Mouse (Mus musculus) heart, postnatal 14 days (tissue): Measurements from ENCODE around the gene Stk32b. TPM values are rescaled to one million over a fixed set of nuclear protein-coding genes. Genes with fewer than 3 reads are reported as not detected.

ENCODE experiments used
- DNase-seq, 2 experiments: peaks; one replicate each; pipeline ENCODE4 v3.0.0; 2021 to 2022
- intact Hi-C: fragments of 180-260 bp; cut with DNase I; formaldehyde crosslinking; loops from one replicate; pipeline ENCODE4 v1.15.1; 2025
- long read RNA-seq, 2 experiments: library from polyadenylated mRNA; stranded (forward); transcript quantifications; one replicate each; pipeline ENCODE4 v2.0.0; 2021
- total RNA-seq, 2 experiments: library from RNA; stranded (reverse); gene quantifications; 2 replicates each; pipeline ENCODE4 v1.2.3; 2021

The Stk32b gene
- under 1 TPM; 0.15 to 0.38 TPM for total RNA-seq
- long read RNA-seq, experiment 1, result 0 reads
- long read RNA-seq, experiment 2, result 0 reads

- DNase-seq, result peak; percentile 14 to 30
- intact Hi-C loops, result loop anchor here (1.0 to 10.0 kb wide), 2 partner anchors 282 to 418 kb away; no protein-coding TSS in a partner anchor
Measured at GRCm38 (mm10) chr5:37716505-37717372, at the start of gene Stk32b. Gene Stk32b (minus strand): TSS chr5:37717171.

- DNase-seq, result no peak
- intact Hi-C loops, result no loop called here
Measured at GRCm38 (mm10) chr5:37765851-37766250, 48.9 kb upstream of the Stk32b start.

- intact Hi-C loops, result no loop called here
- no peak for DNase-seq
Measured at GRCm38 (mm10) chr5:37762046-37762445, 45.1 kb upstream of the Stk32b start.

- intact Hi-C loops, result loop anchor here (2.0 kb wide), 1 partner anchor 457 kb away; no protein-coding TSS in a partner anchor
- DNase-seq, result no peak
Measured at GRCm38 (mm10) chr5:37753366-37753765, 36.4 kb upstream of the Stk32b start.

- intact Hi-C loops, result loop anchor here (2.0 kb wide), 1 partner anchor 455 kb away; no protein-coding TSS in a partner anchor
- peak; percentile 61 to 77 for DNase-seq
Measured at GRCm38 (mm10) chr5:37752027-37752967, 35.3 kb upstream of the Stk32b start.

GRCm38 (mm10) chr5:37743889-37744707 lies 27.1 kb upstream of the Stk32b start:
- intact Hi-C loops, result no loop called here
- no peak for DNase-seq

GRCm38 (mm10) chr5:37736213-37736612 lies 19.2 kb upstream of the Stk32b start:
- intact Hi-C loops, result no loop called here
- no peak for DNase-seq

- no peak for DNase-seq
Measured at GRCm38 (mm10) chr5:37735224-37735623, 18.3 kb upstream of the Stk32b start, which contains the start of gene Cytl1. Gene Cytl1 (plus strand): TSS chr5:37735519.

GRCm38 (mm10) chr5:37730781-37731180 lies 13.8 kb upstream of the Stk32b start:
- intact Hi-C loops, result no loop called here
- DNase-seq, result peak in 1 of 2 experiments; percentile 14

More at GRCm38 (mm10) chr5:37735224-37735623, 18.3 kb upstream of the Stk32b start, which contains the start of gene Cytl1:
- intact Hi-C loops, result no loop called here

GRCm38 (mm10) chr5:37725220-37725886 lies 8.4 kb upstream of the Stk32b start:
- intact Hi-C loops, result no loop called here
- no peak for DNase-seq

- DNase-seq, result no peak
- intact Hi-C loops, result no loop called here
Measured at GRCm38 (mm10) chr5:37720670-37721069, 3.7 kb upstream of the Stk32b start.

- DNase-seq, result peak; percentile 42 to 57
Measured at GRCm38 (mm10) chr5:37717384-37717963, 503 bp upstream of the Stk32b start.

GRCm38 (mm10) chr5:37709257-37709904 lies 7.6 kb downstream of the Stk32b start:
- no peak for DNase-seq
- intact Hi-C loops, result no loop called here

More at GRCm38 (mm10) chr5:37717384-37717963, 503 bp upstream of the Stk32b start:
- intact Hi-C loops, result loop anchor here (1.0 to 10.0 kb wide), 2 partner anchors 283 to 419 kb away; no protein-coding TSS in a partner anchor

- DNase-seq, result no peak
- intact Hi-C loops, result no loop called here
Measured at GRCm38 (mm10) chr5:37708124-37708523, 8.8 kb downstream of the Stk32b start.

GRCm38 (mm10) chr5:37704962-37705361 lies 12.0 kb downstream of the Stk32b start:
- no peak for DNase-seq
- intact Hi-C loops, result no loop called here

GRCm38 (mm10) chr5:37699757-37700156 lies 17.2 kb downstream of the Stk32b start:
- DNase-seq, result peak in 1 of 2 experiments; percentile 6
- intact Hi-C loops, result no loop called here

- intact Hi-C loops, result no loop called here
- DNase-seq, result no peak
Measured at GRCm38 (mm10) chr5:37697286-37697685, 19.7 kb downstream of the Stk32b start.

- intact Hi-C loops, result no loop called here
Measured at GRCm38 (mm10) chr5:37695773-37696172, 21.2 kb downstream of the Stk32b start.

More at GRCm38 (mm10) chr5:37695773-37696172, 21.2 kb downstream of the Stk32b start:
- no peak for DNase-seq
